Mouse (Mus musculus) adrenal gland, postnatal 36 days (tissue): ENCODE data around the gene Slc6a6. TPM values are rescaled to one million over a fixed set of nuclear protein-coding genes. Genes with fewer than 3 reads are reported as not detected.

Experiments used
- DNase-seq, 2 experiments: peaks; one replicate each; pipeline ENCODE4 v3.0.0; 2021; ENCODE audit warnings: mixed read lengths in 1 of 2
- total RNA-seq, 2 experiments: library from RNA; stranded (reverse); gene quantifications; 2 replicates each; pipeline ENCODE4 v1.2.3; 2021

The Slc6a6 gene
- total RNA-seq, 2 experiments from 2014 or later: 331 to 678 TPM

DNA sequence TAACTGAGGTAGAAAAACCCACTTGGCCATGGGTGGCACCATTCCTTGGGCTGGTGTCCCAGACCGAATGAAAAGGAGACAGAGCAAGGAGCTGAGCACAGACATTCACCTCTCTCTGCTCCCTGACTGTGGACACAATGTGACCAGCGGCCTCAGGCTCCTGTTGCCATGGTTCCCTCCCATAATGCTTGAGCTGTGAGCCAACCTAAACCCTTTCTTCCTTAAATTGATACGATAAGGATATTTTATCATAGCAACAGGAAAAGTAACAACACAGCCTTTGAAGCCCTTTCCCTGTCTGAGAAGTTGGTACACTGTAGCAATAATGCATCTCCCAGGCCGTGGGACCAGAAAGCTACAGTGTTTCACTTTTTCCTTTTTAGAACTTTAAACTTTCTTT, 14.6 kb upstream of the Slc6a6 start:
- no peak for DNase-seq

- no peak for DNase-seq
Measured at GRCm38 (mm10) chr6:91670224-91670623, 13.6 kb upstream of the Slc6a6 start.

DNA sequence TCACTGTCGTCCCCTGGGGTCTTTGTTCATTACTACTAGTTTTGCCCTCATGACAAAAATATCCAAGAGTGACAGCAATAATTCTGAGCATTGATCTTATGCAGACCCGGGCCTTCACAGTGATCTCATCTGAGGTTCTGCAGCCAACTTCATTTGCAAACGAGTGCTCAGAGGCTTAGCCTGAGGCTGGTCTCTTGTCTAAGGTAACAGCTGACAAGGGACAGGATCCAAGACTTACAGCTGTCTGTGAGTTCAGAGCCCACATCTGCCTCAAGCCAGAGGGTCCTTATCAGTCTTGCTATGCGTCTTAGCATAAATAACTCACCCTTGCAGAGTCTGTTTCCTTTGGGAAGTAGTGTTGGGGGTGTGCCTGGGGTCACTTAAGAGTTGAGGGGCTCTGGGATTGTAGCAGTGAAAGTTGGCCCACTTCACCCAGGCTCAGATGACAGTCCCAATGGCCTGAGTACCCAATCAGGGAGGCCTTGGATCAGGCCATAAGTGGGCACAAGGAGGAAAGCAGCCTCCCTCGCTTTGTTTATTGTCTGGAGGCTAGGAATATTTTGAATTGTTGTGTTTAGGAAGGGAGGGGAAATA, 9.0 kb upstream of the Slc6a6 start:
- no peak for DNase-seq

GRCm38 (mm10) chr6:91678506-91679094, 5.3 kb upstream of the Slc6a6 start:
- peak in 1 of 2 experiments; percentile 45 for DNase-seq

DNA sequence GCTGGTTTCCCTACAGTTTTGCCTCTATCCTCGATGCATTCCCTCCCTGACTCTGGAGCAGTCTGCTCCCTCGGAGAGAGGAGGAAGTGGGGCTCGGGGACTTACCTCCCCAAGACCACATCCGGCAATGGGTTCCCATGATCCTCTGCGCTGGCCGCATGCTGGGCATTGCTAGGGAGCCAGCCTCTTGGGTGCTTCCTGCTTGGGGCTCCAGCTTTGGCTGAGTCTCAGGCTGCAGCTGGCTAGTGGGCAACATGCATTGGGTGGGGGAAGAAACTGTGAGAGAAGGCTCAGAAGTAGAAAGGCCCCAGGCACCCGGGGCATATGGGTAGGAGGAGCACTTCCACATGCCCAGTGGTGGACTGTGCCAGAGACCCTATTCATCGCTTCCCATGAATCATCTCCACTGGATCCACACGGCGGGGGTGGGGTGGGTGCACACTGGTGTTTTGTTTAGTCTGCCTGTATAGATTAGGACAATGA, 4.7 kb upstream of the Slc6a6 start:
- DNase-seq: peak; percentile 44 to 64

- DNase-seq: no peak
Measured at GRCm38 (mm10) chr6:91679716-91680115, 4.1 kb upstream of the Slc6a6 start.

DNA sequence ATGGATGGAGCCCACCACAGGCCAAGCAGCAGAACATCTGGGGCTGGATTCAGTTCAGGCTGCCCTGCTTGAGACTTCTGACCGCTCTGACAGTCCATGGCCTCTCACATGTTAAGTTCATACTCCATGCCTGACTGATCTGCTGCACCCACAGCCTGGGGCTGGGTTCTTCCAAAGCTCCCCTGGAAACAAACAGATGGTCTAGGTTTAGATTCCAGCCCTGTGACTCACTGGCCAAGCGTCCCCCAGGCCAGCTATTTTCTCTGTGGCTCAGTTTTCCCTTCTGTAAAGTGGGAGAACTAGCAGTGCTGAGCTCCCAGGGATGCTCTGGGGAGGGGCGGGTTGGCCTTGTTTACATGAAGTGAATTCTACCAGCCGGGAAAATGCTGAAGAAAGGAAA, 2.0 kb upstream of the Slc6a6 start:
- no peak for DNase-seq

DNA sequence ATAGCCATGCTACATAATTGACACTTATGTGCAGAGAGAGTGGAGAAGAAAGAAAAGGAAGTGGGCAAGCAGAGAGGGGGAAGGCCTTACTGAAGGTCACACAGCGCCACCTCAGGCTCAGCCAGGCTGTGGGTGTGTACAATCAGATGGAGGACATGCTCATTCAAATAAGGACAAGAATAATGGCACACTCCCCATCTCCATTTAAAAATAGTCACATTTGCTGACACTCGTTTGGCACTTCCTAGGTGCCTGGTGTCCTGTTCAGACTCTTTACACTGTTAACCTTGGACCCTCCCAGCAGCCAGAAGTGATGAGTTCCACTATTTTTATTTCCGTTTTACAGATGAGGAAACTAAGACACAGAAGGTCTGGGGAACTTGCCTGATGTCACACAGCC, 732 bp upstream of the Slc6a6 start:
- no peak for DNase-seq

- DNase-seq: peak; percentile 34 to 43
Measured at GRCm38 (mm10) chr6:91684474-91684829, 599 bp downstream of the Slc6a6 start.

DNA sequence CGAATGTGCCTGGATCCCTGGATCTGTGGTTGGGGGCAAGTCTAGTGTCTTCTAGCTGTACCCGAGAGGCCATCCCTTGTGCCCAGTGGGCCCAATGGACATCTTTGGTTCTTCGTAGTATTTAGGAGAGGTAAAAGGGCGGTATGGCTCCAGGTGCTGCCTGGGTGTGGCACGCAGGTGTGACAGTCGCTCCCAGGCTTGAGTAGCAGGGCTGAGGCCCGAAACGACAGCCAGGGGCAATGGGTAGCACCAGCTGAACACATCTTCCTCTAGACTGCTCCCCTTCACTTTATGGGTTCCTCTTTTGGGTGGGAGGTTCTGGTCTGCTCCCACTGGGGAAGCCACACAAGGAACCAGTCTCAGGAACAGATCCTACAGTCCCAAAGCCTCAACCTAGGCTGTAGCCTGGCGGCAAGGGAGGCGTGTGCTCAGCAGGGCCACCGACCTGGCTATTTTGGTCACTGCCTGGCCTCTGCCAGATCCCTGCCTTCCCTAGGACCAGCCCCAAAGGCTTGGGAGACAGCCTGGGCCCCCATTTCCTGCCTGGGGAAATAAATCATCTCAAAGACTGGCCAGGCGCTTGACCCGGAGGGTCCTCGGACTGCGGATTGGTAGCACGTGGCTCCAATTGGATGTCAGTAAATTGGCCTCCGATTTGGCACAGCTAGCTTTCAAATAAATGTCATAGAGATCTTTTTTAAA, 1.1 kb downstream of the Slc6a6 start:
- peak; percentile 75 to 79 for DNase-seq

GRCm38 (mm10) chr6:91685533-91685883, 1.7 kb downstream of the Slc6a6 start:
- peak in 1 of 2 experiments; percentile 53 for DNase-seq

- DNase-seq: peak; percentile 45 to 53
Measured at GRCm38 (mm10) chr6:91685896-91686295, 2.0 kb downstream of the Slc6a6 start.

GRCm38 (mm10) chr6:91686597-91686996, 2.7 kb downstream of the Slc6a6 start:
- DNase-seq: peak; percentile 82 to 86

GRCm38 (mm10) chr6:91688021-91688420, 4.2 kb downstream of the Slc6a6 start:
- DNase-seq: no peak

DNA sequence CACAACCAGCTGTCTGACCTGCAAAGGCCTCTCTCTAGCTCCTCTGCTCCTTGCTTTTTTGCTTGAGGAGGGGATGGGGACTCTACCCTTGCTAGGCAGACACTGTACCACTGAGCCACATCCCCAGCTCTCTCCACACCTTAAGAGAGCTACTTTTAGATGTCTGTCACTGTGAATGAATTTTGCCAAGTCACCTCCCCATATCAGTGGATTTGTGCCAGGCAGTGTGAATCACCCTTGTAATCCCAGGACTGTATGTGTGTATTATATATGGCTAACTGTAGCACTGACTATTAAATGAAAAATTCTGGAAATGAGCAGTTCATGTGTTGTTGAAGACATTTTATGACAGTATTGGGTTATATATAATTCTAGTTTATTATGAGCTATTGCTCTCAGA, 5.4 kb downstream of the Slc6a6 start:
- DNase-seq: peak; percentile 65

- DNase-seq: no peak
Measured at GRCm38 (mm10) chr6:91690222-91690621, 6.4 kb downstream of the Slc6a6 start.

DNA sequence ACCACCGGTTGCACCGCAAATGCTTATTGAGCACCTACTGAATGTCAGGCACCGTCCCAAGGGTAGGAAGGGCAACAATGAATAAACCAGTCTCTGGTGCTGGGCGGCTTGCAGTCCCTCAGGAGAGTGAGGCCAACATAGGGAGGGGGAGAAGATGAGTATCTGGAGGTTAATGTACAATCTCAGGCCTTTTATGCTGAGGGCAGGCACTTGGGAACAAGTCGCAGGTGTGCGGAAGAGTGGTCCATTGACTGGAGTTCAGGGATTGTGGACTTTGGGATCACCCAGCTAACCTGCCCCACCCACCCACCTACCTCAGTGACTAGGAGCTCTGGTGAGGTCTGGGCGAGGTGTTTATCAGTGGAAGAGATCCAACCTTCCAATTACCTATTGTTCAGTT, 6.8 kb downstream of the Slc6a6 start:
- no peak for DNase-seq

- DNase-seq: no peak
Measured at GRCm38 (mm10) chr6:91691576-91691975, 7.7 kb downstream of the Slc6a6 start.

DNA sequence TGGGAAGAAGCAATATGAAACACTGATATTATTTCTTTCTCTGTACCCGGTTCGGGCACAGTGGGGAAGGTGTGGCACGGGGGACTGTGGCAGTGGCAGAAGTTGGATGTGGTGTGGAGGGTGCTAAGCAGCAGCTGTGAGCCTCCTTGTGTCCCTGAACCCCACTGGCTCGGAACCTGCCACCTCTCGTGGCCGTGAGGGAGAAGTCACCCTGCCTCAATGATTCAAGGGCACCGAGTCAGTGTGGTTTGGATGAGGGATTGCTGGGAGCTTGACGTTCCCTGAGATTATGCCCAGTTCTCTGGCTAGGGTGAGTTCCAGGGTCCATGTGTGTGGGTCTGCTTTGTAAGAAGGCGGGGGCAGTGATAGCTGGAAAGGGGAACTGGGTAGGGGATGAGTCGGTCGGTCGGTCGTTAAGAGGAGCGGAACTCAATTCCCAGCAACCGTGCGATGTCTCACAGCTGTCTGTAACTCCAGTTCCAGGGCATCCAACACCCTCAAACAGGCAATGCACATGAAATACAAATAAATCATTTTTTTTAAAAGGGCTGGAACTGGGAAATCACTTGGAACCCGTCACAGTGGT, 9.5 kb downstream of the Slc6a6 start:
- peak; percentile 61 to 73 for DNase-seq

DNA sequence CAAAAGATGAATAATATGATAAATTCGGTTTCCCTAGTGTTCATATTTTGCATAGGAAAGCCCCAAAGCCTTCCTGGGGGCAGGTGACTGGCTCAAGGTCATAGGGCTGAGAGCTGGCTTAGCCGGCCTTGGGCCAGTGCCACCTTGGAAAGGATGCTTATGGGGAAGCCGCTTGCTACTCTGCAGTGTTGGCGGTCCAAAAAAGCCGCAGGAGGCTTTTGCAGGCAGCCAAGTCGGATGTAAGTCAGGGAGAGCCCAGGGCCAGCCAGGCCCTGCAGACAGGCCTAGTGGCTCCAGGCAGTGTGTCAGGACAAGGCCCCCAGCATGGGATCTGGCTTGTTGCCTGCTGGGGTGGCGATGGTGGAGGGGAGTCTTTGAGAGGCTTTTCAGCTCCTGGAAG, 10.8 kb downstream of the Slc6a6 start:
- DNase-seq: peak; percentile 80 to 82

DNA sequence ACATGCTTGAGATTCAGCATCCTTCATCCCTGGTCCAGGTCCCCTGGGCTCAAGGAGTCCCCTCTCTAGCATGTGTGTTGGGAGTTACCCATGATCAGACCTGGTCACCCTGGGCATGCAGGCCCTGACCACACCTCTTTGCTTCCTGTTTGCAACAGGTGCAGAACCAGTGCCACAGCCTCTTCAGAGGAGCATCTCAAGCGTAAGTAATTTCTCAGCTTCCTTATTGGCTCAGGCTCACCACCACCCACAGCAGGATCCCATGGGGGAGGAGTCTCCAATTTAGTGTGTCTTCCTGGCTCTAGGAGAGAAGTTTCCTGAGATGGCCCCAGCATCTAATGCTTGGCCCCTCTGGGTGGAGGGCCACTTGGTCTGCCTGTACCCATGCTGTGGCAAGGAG, 15.0 kb downstream of the Slc6a6 start:
- no peak for DNase-seq

GRCm38 (mm10) chr6:91699482-91700200, 15.8 kb downstream of the Slc6a6 start:
- DNase-seq: no peak
